Mouse (Mus musculus) retina, postnatal 1 day (tissue): ENCODE measurements around the gene Ager.
A peak's percentile ranks its signal among the peaks of the same experiment; 100 is the strongest.

Experiments
- DNase-seq: peaks from one replicate; pipeline ENCODE4 v3.0.0-alpha.2; 2012

Ager gene

DNA sequence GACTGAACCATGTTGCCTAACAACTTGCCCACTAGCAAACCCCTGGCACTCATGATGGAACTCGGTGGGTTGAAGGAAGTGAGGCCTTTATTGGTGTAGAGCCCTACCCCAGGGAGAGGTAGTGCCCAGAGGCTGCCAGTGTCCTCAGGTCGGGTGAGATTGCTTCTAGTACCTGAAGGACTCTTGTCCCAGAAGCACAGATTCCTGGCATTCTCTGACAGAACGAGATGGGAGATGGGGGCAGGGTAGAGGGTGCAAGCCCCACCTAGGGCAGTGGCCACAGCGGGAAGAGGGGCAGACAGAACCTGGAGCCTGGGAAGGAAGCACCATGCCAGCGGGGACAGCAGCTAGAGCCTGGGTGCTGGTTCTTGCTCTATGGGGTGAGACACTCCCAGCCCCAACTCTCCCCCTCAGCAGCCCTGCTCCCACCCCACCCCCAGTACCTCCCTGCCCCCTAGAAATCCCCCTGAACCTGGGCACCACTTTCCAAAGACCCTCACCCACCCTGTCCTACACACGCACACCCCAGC, at the start of gene Ager:
TSS of gene Ager (plus strand) at position 297 of the 530 bp plus-strand sequence.
- no peak for DNase-seq

DNA sequence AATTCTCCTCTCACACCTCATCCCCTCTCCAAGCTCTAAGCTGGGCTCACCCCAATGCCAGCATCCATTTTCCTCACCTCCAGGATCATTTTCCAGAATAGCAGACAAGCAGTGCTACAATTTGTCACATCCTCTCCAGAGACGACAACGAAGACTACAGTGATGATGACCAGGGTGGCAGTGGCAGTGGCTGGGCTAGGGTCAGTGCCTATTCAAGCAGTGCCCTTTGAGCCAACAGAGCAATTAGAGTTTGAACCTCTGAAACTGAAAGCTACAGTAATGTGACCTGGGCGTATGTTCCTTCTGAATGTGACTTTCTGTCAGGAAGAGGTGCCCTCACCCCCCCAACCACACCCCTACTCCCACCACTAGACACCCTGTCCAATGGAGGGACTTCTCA, 48.5 kb upstream of the Ager start:
- DNase-seq: no peak

DNA sequence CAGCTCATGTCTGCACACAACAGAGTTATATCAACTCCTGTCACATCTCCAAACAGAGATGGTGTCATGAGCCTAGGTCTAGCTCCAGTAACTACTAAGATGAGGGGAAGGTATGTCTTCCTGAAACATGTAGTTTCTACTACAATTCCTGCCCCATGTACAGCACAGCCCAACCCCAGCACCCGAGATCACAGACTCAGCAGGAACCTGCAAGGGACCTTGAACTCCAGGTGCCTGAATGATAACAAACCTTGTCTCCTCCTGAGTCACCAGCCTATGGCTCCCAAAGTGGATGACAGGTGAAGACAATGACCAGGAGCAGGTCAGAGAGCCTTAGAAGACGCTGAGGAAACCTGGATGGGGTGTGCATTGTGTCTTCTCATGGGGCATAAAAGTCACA, 47.8 kb upstream of the Ager start:
- no peak for DNase-seq

DNA sequence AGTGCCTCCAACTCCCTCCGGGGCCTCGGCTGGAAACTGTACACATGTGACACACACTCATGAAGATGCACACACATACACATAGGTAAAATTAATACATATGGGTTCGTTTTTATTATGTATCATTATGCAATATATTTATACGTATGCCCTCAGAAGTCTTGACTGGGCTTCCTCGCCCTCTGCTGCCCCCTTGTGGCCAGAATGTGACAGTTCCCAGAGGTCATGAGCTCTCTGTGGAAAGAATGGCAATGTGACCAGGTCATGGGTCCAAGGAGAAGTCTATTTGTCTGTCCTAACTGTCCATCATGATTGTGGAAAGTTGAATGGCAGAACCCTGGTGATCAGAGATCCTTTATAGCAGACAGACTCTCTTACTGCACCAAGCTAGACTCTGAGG, 42.2 kb upstream of the Ager start:
- DNase-seq: peak; percentile 79

DNA sequence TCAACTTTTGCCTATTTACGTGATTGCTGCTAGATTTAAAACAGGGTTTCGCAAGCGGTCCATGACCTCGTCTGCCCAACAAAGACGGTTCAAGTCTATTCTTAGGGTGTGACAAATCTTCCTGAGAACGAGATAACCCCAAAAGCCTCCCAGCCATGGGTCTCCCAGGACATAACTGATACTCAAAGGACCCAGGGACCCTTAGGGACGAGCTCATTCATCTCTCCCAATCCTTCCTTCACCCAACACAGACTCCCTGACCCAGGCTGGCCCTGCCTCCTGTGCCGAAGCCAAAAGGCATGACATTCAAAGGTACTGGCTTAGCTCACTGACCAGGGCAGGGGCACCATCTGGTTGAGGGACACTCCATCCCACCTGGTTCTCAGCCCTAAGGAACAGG, 41.3 kb upstream of the Ager start:
- no peak for DNase-seq

DNA sequence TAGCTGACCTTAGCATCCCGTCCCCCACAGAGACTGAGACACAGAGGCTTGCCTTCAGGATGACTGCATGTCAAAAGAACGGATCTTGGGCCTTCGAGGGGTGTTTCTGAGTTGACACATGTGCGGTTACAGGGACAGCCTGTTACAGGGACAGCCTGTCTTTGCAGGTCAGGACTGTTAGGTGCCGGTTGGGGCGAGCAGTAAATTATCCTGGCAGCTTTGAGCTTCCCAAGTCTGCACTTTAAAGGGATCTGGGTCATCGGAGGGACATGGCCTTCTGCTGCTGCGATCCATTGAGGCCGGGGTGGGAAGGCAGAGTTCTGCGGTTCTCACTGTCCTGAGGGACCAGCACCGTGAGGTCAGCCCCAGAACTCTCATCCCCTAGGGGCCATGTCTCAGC, 40.3 kb upstream of the Ager start:
- DNase-seq: no peak

DNA sequence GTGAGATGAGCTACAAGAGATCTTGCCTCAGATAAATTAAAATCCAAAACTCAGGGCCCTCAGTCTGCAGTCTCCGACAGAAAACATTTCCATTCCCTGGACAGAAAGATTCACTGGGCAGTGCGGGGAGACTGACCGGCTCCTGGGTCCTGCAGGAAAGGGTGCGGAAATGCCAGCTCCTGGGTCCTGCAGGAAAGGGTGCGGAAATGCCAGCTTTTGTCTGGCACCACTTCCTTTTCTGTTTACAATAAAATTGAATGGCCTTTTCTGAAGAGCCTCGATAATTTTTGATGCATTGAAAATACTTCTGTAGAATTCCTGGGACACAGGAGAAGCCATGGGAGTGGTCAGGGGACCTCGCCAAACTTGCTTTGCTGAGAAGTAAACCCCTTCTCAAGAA, 38.5 kb upstream of the Ager start:
- DNase-seq: no peak

DNA sequence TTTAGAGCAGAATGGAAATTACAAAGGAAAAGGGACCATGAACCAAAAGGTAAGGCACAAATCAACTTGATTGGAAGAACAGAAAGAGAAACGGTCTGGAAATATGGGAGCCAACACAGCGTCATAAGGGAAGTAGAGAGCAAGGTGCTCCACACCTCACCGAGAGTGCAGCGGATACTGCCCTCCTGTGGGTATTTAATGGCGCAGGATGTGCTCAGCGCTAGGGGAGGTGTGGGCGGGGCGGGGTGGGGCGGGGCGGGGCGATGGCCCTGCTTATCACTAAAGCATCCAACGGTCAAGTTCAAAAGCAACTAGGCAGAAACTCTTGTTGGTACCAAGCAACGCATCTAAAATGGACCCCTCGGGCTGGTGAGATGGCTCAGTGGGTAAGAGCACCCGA, 37.8 kb upstream of the Ager start:
- no peak for DNase-seq

DNA sequence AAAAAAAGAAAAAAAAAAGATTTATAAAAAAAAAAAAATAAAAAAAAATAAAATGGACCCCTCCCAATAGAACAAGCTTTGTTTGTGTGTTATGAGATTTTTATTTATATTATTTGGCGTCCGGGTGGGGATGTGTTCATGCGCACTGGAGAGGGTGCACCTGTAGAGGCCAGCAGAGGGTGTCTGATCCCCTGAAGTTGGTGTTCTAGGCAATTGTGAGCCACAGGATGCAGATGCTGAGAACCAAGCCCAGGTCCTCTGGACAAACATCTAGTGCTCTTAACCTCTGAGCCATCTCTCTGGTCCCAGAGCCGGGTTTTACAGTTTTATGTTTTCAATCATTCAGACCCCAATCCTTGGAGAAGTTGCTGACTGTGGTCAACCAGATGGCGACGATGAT, 37.2 kb upstream of the Ager start:
- DNase-seq: no peak

DNA sequence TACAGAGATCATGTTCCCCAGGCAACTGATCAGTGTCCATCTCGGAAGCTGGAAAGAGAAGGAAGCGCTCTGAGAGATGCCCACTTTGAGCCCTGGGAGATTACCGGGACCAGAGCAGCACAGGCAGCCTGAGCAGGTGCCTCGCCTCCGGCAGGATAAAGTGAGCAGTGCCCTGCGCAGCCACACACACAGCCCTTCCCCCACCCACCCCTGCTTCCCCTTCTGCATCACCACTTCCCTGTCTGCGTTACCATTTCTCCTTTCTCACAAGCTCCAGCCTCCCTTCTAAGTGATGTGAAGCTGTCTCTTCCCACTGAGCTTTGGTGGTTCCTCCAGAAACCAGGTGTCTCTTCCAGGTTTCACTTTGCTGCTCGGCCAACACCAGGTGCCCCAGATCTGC, 36.5 kb upstream of the Ager start:
- DNase-seq: peak; percentile 44

DNA sequence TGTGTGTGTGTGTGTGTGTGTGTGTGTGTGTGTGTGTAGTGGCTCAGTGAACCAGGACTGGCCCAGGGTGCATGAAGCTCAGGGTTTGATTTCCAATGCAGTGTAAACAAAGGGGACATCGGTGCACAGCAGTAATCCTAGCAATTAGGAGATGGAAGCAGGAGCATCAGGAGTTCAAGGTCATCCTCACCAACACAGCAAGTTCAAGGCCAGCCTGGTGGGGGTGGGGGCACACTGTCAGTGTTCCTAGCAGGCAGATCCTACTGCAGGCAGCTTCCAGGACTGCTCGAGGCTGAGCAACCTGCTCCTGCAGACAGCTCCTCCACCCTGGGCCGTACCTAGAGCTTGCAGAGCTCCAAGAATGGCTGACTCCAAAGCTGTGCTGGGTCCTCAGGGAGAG, 35.1 kb upstream of the Ager start:
- no peak for DNase-seq

DNA sequence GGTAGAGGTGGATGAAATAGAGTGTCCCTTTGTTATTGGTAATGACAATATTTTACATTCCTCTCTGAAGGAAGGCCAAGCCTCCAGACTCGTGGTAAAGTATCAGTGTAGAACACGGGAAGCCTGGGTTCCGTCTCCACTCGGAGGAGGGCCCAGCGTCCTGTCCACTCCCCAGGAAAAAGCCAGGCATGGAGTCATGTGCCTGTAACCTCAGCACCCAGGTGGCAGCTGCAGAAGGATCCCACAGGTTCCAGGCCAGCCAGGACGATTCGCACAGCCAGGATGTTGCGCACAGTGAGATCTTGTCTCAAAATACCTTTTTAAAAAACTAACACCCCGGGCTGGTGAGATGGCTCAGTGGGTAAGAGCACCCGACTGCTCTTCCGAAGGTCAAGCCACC, 34.3 kb upstream of the Ager start:
- DNase-seq: no peak

DNA sequence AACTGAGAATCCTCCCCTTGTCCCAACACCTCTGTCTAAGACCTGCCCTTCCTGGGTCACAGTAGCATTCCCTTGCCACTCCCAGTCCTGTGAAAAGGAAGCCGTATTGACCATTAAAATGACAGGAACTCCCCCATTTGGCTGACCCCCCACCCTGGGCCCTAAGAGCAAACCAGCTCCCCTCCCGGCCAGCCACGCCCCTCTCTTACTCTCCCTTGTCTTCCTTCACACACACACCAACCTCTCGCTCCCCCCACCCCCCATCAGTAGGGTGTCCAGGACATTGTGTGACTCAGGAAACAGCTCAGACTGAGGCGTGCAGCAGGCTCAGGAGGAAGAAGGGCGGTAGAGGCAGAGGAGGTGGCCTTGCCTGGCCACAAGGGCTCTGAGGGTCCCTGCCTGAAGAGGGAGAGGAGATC, 33.6 kb upstream of the Ager start, which contains the start of gene Notch4:
TSS of gene Notch4 (plus strand) at position 266 of the 419 bp plus-strand sequence.
- peak; percentile 13 for DNase-seq

DNA sequence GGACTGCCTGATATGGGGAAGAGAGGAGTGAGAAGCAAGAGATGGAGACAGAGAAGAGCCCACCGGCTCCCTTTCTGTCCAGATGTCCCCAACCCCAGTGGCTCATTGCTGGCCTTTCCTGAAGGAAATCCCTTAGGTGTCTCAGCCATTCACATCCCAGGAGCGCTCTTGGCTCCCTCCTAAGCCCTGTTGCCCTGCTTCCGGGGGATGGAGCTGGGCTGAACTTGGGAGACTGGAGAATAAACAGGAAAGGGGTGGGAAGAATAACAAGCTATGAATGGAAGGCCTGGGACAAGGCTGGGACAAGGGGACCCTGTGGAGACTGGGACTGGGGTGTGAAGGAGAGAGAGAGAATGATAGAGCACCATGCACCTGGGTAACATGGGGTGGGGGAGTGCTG, 32.9 kb upstream of the Ager start:
- no peak for DNase-seq

DNA sequence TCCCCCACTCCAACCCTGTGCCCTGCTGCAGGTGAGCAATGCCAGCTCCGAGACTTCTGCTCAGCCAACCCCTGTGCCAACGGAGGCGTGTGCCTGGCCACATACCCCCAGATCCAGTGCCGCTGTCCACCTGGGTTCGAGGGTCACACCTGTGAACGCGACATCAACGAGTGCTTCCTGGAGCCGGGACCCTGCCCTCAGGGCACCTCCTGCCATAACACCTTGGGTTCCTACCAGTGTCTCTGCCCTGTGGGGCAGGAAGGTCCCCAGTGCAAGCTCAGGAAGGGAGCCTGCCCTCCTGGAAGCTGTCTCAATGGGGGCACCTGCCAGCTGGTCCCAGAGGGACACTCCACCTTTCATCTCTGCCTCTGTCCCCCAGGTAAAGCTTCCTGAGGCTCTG, 30.4 kb upstream of the Ager start:
- DNase-seq: no peak

DNA sequence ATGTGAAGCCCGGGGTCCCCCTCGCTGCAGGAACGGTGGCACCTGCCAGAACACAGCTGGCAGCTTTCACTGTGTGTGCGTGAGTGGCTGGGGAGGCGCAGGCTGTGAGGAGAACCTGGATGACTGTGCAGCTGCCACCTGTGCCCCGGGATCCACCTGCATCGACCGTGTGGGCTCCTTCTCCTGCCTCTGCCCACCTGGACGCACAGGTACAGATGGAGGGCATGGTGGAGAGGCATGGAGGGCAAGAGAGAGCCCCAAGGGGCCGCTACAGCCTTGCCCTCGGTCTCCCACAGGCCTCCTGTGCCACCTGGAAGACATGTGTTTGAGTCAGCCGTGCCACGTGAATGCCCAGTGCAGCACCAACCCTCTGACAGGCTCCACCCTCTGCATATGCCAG, 29.2 kb upstream of the Ager start:
- DNase-seq: no peak

DNA sequence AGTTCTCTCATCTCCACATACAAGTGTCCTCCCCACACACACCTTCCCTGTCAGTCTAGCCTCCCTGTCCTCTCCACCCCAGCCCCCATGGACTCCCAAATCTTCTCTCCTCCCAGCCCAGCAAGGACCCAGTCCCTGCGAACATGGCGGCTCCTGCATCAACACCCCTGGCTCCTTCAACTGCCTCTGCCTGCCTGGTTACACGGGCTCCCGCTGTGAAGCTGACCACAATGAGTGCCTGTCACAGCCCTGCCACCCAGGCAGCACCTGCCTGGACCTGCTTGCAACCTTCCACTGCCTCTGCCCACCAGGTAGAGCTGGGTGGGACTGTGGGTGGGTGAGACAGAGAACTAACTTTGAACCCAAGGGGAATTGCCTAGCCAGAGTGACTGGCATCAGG, 27.7 kb upstream of the Ager start:
- DNase-seq: no peak

DNA sequence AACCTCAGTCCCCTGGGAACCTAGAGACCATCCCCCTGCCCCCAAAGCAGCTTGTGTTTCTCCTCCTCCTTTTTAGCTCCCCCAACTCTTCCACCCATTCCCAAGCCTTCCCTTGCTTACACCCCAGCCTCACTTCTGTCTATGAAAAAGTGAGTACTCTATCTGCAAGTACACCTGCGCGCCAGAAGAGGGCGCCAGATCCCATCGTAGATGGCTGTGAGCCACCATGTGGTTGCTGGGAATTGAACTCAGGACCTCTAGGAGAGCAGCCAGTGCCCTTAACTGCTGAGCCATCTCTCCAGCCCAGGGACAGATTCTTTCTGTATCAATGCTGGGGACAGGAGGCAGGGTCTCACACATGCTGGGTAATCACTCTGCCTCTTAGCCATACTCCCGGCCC, 25.8 kb upstream of the Ager start:
- DNase-seq: no peak

DNA sequence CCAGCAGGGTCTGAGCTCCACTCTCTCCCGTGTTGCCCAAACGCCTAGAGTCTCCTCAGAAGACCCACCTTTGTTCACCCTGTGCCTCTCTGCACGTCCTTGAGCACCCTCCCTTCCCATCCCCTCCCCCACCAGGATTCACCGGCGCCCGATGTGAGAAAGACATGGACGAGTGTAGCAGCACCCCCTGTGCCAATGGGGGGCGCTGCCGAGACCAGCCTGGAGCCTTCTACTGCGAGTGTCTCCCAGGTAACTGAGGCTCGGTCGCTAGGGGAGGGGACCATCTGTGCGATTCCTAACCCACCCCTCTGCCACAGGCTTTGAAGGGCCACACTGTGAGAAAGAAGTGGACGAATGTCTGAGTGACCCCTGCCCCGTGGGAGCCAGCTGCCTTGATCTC, 25.3 kb upstream of the Ager start:
- peak; percentile 46 for DNase-seq

DNA sequence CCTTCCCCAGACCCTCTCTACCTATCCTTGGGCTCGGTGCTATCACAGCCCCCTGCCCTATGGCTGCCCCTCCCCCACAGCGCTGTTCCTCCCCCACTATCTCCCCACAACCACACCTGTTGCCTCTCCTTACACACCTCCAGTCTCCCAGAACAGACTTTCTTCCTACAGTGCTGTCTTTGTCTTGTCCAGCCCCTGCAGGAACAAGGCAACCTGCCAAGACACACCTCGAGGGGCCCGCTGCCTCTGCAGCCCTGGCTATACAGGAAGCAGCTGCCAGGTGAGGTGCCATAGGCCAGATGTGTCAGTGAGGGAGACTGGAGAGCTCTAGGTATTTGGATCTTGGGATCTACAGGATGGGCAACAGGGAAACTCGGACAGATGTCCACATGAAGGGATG, 21.1 kb upstream of the Ager start:
- DNase-seq: no peak

DNA sequence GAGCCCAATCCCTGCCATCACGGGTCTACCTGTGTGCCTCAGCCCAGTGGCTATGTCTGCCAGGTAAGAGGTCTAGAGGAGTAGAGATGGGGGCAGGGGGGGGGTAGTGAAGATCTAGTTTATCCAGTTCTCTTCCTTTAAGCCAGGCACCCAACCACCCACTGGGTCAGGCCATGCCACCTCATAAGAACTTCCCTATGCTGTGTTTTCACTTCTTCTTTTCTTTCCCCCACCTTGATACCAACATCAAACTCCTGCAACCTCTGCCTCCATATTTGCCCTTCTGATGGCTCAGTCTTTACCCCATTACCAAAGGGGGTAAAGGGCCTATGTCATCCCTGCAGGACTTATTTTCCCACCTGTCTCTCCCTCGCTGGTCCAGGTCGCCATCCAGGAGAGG, 19.6 kb upstream of the Ager start:
- no peak for DNase-seq

DNA sequence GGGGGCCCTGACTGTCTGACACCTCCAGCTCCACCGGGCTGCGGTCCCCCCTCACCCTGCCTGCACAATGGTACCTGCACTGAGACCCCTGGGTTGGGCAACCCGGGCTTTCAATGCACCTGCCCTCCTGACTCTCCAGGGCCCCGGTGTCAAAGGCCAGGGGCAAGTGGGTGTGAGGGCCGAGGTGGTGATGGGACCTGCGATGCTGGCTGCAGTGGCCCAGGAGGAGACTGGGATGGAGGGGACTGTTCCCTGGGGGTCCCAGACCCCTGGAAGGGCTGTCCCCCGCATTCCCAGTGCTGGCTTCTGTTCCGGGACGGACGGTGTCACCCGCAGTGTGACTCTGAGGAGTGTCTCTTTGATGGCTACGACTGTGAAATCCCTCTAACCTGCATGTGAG, 15.1 kb upstream of the Ager start:
- DNase-seq: no peak

DNA sequence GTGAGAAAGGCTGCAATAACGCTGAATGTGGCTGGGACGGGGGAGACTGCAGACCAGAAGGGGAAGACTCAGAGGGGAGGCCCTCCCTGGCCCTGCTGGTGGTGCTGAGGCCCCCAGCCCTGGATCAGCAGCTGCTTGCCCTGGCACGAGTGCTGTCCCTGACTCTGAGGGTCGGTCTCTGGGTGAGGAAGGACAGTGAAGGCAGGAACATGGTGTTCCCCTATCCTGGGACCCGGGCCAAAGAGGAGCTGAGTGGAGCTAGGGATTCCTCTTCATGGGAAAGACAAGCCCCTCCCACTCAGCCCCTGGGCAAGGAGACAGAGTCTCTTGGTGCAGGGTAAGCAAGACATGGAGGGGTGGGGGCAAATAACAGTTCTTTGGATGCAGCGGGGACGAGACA, 14.3 kb upstream of the Ager start:
- no peak for DNase-seq

DNA sequence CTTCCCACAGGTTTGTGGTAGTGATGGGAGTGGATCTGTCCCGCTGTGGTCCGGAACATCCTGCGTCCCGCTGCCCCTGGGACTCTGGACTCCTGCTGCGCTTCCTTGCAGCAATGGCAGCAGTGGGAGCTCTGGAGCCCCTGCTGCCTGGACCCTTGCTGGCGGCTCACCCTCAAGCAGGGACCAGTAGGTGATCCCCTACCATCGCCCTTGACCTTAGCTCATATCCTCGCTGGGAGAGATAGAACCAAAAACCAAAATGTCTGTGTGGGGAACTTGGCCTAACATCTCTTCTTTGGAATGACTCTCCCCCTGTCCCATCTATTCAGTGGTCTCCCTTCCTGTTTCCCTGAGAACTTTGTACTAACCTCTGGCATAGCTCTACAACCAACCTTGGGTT, 13.8 kb upstream of the Ager start:
- DNase-seq: no peak

DNA sequence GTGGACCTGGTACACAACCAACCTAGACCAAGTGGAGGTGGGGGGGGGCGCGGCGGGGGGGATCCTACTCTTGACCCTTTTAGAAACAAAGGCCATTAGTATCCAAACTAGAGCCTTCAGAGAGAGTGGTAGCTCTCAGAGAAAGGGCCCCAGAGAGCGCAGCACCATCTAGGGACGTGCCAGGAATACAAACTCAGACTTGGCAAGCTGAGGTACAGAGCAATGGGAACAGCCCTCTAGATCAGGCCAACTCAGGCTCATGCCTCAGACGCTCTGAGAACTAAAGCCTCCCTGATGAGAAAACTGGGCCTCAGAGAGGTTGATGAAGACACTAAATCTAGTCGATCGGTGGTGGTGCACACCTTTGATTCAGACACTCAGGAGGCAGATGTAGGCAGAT, 12.5 kb upstream of the Ager start:
- no peak for DNase-seq
